Mouse (Mus musculus) myocyte (in vitro differentiated cells): ENCODE data around the gene Sash1.

ENCODE experiments used
- CEBPB ChIP-seq: IDR thresholded peaks from 2 replicates; pipeline ENCODE4 v1.6.1; 2011; ENCODE audit warnings: mild to moderate bottlenecking, moderate library complexity; ENCODE audit not compliant: poor library complexity, insufficient read depth, severe bottlenecking
- E2F4 ChIP-seq: IDR thresholded peaks from one replicate; pipeline ENCODE4 v1.6.1; 2011; ENCODE audit warnings: mild to moderate bottlenecking, control low read depth, moderate library complexity; ENCODE audit not compliant: insufficient read depth
- MAX ChIP-seq: IDR thresholded peaks from one replicate; pipeline ENCODE4 v1.6.1; 2011; ENCODE audit warnings: low read depth, mild to moderate bottlenecking, control low read depth
- MYOD1 ChIP-seq, 3 experiments: IDR thresholded peaks; one replicate each; pipeline ENCODE4 v1.6.1; 2011; ENCODE audit warnings: control low read depth in 2 of 3, low read depth in 2 of 3, mild to moderate bottlenecking in 2 of 3, moderate library complexity in 1 of 3; ENCODE audit not compliant: insufficient read length in 2 of 3, control insufficient read depth in 1 of 3
- POLR2A ChIP-seq: IDR thresholded peaks from one replicate; pipeline ENCODE4 v1.6.1; 2011; ENCODE audit warnings: low read depth, mild to moderate bottlenecking, control low read depth, moderate library complexity; ENCODE audit not compliant: insufficient read length
- POLR2AphosphoS2 ChIP-seq: IDR thresholded peaks from one replicate; pipeline ENCODE4 v1.6.1; 2011; ENCODE audit warnings: low read depth, control low read depth; ENCODE audit not compliant: insufficient read length
- SRF ChIP-seq: IDR thresholded peaks from one replicate; pipeline ENCODE4 v1.6.1; 2011; ENCODE audit warnings: low read depth; ENCODE audit not compliant: control insufficient read depth, insufficient read length
- TCF12 ChIP-seq: IDR thresholded peaks from one replicate; pipeline ENCODE4 v1.6.1; 2011; ENCODE audit warnings: mild to moderate bottlenecking, control low read depth; ENCODE audit not compliant: poor library complexity, insufficient read depth, severe bottlenecking
- USF1 ChIP-seq: IDR thresholded peaks from one replicate; pipeline ENCODE4 v1.6.1; 2011; ENCODE audit warnings: low read depth, mild to moderate bottlenecking, control low read depth, moderate library complexity

- TF ChIP-seq USF1 (no peak), MYOD1 (IDR thresholded peaks at IDR 0.05; ENCODE audit: control insufficient read depth in 1 of 3, insufficient read length in 2 of 3, low read depth in 2 of 3) (no peak), POLR2A (no peak), MAX (no peak), CEBPB (no peak), E2F4 (no peak), TCF12 (no peak), POLR2AphosphoS2 (no peak), SRF (no peak)
Measured at GRCm38 (mm10) chr10:8925299-8925698, 39.4 kb upstream of the Sash1 start.
